Mouse (Mus musculus): ENCODE measurements around the gene 1700001O22Rik.

The 1700001O22Rik gene

GRCm38 (mm10) chr2:30819873-30820272 lies 16.4 kb upstream of the 1700001O22Rik start:
- DNase-seq (ENCODE audit: low read depth in 1 of 2, low spot score in 2 of 2) = no peak

GRCm38 (mm10) chr2:30816383-30816782 lies 12.9 kb upstream of the 1700001O22Rik start:
- no peak for DNase-seq (ENCODE audit: low read depth in 1 of 2, low spot score in 2 of 2)

- no peak for DNase-seq (ENCODE audit: low read depth in 1 of 2, low spot score in 2 of 2)
Measured at GRCm38 (mm10) chr2:30810573-30810972, 7.1 kb upstream of the 1700001O22Rik start.

- no peak for DNase-seq (ENCODE audit: low read depth in 1 of 2, low spot score in 2 of 2)
Measured at GRCm38 (mm10) chr2:30809503-30809902, 6.0 kb upstream of the 1700001O22Rik start.

GRCm38 (mm10) chr2:30808296-30808655 lies 4.8 kb upstream of the 1700001O22Rik start:
- DNase-seq (ENCODE audit: low read depth in 1 of 2, low spot score in 2 of 2) = no peak

GRCm38 (mm10) chr2:30807648-30808295 lies 4.3 kb upstream of the 1700001O22Rik start, which contains the start of gene Ntmt1:
Gene Ntmt1 (plus strand): TSS chr2:30807826.
- DNase-seq (ENCODE audit: low read depth in 1 of 2, low spot score in 2 of 2) = peak; percentile 100

GRCm38 (mm10) chr2:30807147-30807647 lies 3.7 kb upstream of the 1700001O22Rik start:
- DNase-seq (ENCODE audit: low read depth in 1 of 2, low spot score in 2 of 2) = no peak

GRCm38 (mm10) chr2:30805983-30806382 lies 2.5 kb upstream of the 1700001O22Rik start:
- no peak for DNase-seq (ENCODE audit: low read depth in 1 of 2, low spot score in 2 of 2)

- DNase-seq (ENCODE audit: low read depth in 1 of 2, low spot score in 2 of 2) = no peak
Measured at GRCm38 (mm10) chr2:30801067-30801852, 2.2 kb downstream of the 1700001O22Rik start.

- no peak for DNase-seq (ENCODE audit: low read depth in 1 of 2, low spot score in 2 of 2)
Measured at GRCm38 (mm10) chr2:30800671-30801066, 2.8 kb downstream of the 1700001O22Rik start.

GRCm38 (mm10) chr2:30799456-30799855 lies 4.0 kb downstream of the 1700001O22Rik start:
- DNase-seq (ENCODE audit: low read depth in 1 of 2, low spot score in 2 of 2) = no peak

- DNase-seq (ENCODE audit: low read depth in 1 of 2, low spot score in 2 of 2) = peak; percentile 22 to 46
Measured at GRCm38 (mm10) chr2:30796382-30796781, 7.1 kb downstream of the 1700001O22Rik start.

- DNase-seq (ENCODE audit: low read depth in 1 of 2, low spot score in 2 of 2) = no peak
Measured at GRCm38 (mm10) chr2:30795889-30796275, 7.6 kb downstream of the 1700001O22Rik start.

- no peak for DNase-seq (ENCODE audit: low read depth in 1 of 2, low spot score in 2 of 2)
Measured at GRCm38 (mm10) chr2:30795271-30795888, 8.1 kb downstream of the 1700001O22Rik start.

GRCm38 (mm10) chr2:30794179-30795108 lies 9.0 kb downstream of the 1700001O22Rik start:
- peak; percentile 68 to 87 for DNase-seq (ENCODE audit: low read depth in 1 of 2, low spot score in 2 of 2)

- no peak for DNase-seq (ENCODE audit: low read depth in 1 of 2, low spot score in 2 of 2)
Measured at GRCm38 (mm10) chr2:30792061-30792460, 11.4 kb downstream of the 1700001O22Rik start.

- no peak for DNase-seq (ENCODE audit: low read depth in 1 of 2, low spot score in 2 of 2)
Measured at GRCm38 (mm10) chr2:30787466-30787865, 16.0 kb downstream of the 1700001O22Rik start.

- DNase-seq (ENCODE audit: low read depth in 1 of 2, low spot score in 2 of 2) = no peak
Measured at GRCm38 (mm10) chr2:30784078-30784994, 19.1 kb downstream of the 1700001O22Rik start.

GRCm38 (mm10) chr2:30783346-30783745 lies 20.1 kb downstream of the 1700001O22Rik start:
- no peak for DNase-seq (ENCODE audit: low read depth in 1 of 2, low spot score in 2 of 2)

All from monocyte, adult 2 months (primary cell).